Mouse (Mus musculus): Measurements from ENCODE around the gene Ube2t. TPM values are rescaled to one million over a fixed set of nuclear protein-coding genes. Genes with fewer than 3 reads are reported as not detected.

Ube2t gene
- polyA plus RNA-seq, 1 experiment from 2014 or later: 36.4 TPM

DNA sequence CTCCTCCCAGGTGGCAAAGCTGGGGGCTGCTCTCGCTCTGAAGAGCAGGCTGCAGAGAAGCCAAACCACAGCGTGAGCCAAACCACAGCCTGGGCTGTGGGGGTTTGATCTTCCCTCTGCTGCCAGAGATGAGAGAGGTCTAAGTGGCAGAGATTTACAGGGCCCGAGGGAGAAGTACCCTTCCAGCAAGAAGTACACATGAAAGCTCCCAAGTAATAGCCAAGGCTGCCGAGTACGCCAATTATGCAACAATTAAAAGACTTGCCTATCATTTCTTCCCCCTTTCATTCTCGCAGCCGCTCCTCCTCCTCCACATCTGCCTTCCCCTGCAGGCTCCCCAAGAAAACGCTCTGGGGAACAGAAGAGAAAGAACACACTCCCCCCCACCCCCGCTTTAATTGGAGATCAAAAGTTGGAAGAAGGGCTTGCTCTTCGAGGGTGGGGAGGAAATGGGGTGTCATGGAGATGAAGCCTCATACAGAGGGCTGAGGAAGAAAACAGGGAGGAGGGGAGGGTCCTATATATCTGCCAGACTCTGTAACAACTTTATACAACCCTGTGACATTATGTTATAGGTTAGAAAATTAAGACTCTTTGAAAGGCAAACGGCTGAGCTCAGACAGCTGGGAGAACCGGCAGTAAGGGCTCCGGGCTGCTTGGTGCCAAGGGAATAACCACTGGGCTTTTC is 56.9 kb downstream of the Ube2t start:
- 15% methylated on average over 13 of the region's 13 CpGs for WGBS
- Histone ChIP-seq H3K27ac (ENCODE audit: low read depth) (no peak overlapping the region), H3K9me3 (ENCODE audit: low read depth, low read length) (no peaks in the 10 kb centered on the region), H3K4me3 (ENCODE audit: low read depth, low read length) (no peak overlapping the region), H3K36me3 (ENCODE audit: insufficient read depth) (no peaks in the 10 kb centered on the region), H3K27me3 (ENCODE audit: insufficient read depth, low read length) (no peaks in the 10 kb centered on the region), H3K4me1 (ENCODE audit: insufficient read depth) (peaks cover 47% of the 10 kb centered on the region), H3K9ac (no peak overlapping the region), H3K4me2 (peak overlapping the region; percentile 19; the same call in 1 of the 2 replicates)
- ATAC-seq (ENCODE audit: insufficient read depth): no peak
- TF ChIP-seq CTCF (IDR thresholded peaks at IDR 0.05; ENCODE audit: low read depth): no peak
- peak; percentile 48 for DNase-seq

DNA sequence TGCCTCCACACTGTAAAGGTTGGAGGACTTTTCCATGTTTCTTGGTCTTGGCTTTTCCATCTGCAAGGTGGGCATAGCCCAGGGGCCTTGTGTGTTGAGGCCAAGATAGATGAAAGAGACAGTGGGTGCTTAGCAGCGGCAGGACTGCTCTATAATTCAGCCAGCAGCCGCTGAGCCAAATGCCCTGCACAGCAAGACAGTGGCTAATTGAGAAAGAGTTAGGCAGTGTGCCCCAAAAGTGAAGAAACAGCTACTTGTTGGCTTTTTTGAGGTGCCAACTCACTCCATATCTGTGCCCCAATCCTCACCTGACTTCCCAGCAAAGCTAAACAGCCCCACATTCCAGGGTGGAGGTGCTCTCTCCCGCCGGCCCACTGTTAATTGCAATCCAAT is 57.4 kb downstream of the Ube2t start:
- Histone ChIP-seq H3K4me2 (peak overlapping the region; percentile 19; the same call in 1 of the 2 replicates), H3K9me3 (ENCODE audit: low read depth, low read length) (no peaks in the 10 kb centered on the region), H3K27ac (ENCODE audit: low read depth) (peak overlapping the region; percentile 72; the same call in 1 of the 2 replicates), H3K27me3 (ENCODE audit: insufficient read depth, low read length) (no peaks in the 10 kb centered on the region), H3K36me3 (ENCODE audit: insufficient read depth) (no peaks in the 10 kb centered on the region), H3K4me3 (ENCODE audit: low read depth, low read length) (no peak overlapping the region), H3K9ac (no peak overlapping the region), H3K4me1 (ENCODE audit: insufficient read depth) (peaks cover 47% of the 10 kb centered on the region)
- 55% methylated on average over 4 of the region's 4 CpGs for WGBS
- TF ChIP-seq CTCF (IDR thresholded peaks at IDR 0.05; ENCODE audit: low read depth): no peak
- DNase-seq (no peak), ATAC-seq (ENCODE audit: insufficient read depth) (no peak)

DNA sequence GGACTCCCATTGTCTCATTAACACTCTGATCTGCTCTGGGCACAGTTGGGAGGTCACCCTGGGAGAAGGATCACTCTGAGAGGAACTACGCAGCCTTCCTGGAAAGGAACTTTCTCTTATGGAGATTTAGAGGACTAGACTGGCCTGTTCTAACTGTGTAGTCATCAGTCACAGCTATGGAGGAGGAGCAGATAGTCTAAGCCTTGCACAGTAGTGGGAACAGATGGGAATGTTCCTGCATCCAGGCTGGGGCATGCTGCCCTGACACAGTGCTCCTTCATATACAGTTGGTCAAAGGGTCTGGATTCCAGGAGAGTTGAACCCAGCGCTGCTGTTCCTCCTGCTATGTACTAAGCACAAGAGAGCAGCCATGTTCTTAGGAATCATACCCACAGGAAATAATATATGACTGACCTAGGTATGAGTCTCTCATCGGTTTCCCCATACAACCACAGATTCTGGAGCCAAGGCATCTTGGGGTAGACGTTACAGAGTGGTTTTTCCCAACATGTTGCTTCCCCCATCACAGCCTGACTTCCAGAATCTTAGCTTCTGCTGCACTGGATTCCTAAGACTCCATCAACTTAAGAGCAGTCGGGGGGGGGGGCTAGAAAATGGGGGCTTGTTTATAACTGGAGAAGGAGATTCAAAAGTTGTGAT is 58.0 kb downstream of the Ube2t start:
- H3K27ac ChIP-seq (ENCODE audit: low read depth): peak overlapping the region; percentile 72
- no peak overlapping the region for H3K4me3 ChIP-seq (ENCODE audit: low read depth, low read length)
- no peak overlapping the region for H3K9ac ChIP-seq
- peak; percentile 32 for DNase-seq
- H3K4me1 ChIP-seq (ENCODE audit: insufficient read depth): peaks cover 47% of the 10 kb centered on the region
- peak; percentile 26 for ATAC-seq (ENCODE audit: insufficient read depth)
- H3K9me3 ChIP-seq (ENCODE audit: low read depth, low read length): no peaks in the 10 kb centered on the region
- H3K4me2 ChIP-seq: peak overlapping the region; percentile 41
- TF ChIP-seq CTCF (IDR thresholded peaks at IDR 0.05; ENCODE audit: low read depth): no peak
- WGBS: 46% methylated on average over 5 of the region's 5 CpGs
- H3K27me3 ChIP-seq (ENCODE audit: insufficient read depth, low read length): no peaks in the 10 kb centered on the region
- no peaks in the 10 kb centered on the region for H3K36me3 ChIP-seq (ENCODE audit: insufficient read depth)

DNA sequence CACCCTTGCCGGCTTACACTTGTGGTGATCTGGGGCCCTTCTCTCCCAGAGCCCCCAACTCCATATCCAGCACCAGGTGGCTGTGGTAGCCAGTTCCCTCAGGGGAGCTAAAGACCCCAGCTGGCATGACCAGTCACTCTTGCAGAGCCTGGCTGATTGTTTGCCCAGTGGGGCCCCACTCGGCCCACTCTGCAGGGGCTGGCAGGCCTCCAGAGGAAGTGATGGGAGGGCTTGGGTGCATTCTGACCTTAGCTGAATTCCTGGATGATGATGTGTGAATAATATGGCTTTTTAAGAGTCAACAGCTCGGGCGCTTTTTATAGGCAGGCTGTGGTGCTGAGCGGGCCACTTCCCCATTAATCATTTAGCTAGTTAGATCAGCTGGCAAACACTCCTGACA is 58.6 kb downstream of the Ube2t start:
- no peak overlapping the region; the same call in 1 of the 2 replicates for H3K9ac ChIP-seq
- no peak overlapping the region for H3K4me3 ChIP-seq (ENCODE audit: low read depth, low read length)
- H3K27me3 ChIP-seq (ENCODE audit: insufficient read depth, low read length): no peaks in the 10 kb centered on the region
- peak; percentile 87 for DNase-seq
- H3K9me3 ChIP-seq (ENCODE audit: low read depth, low read length): no peaks in the 10 kb centered on the region
- ATAC-seq (ENCODE audit: insufficient read depth): peak; percentile 84
- H3K36me3 ChIP-seq (ENCODE audit: insufficient read depth): no peaks in the 10 kb centered on the region
- peaks cover 47% of the 10 kb centered on the region for H3K4me1 ChIP-seq (ENCODE audit: insufficient read depth)
- WGBS: 2% methylated on average over 5 of the region's 5 CpGs
- H3K4me2 ChIP-seq: peak overlapping the region; percentile 41
- peak overlapping the region; percentile 72 for H3K27ac ChIP-seq (ENCODE audit: low read depth)
- no peak for TF ChIP-seq CTCF (IDR thresholded peaks at IDR 0.05; ENCODE audit: low read depth)

DNA sequence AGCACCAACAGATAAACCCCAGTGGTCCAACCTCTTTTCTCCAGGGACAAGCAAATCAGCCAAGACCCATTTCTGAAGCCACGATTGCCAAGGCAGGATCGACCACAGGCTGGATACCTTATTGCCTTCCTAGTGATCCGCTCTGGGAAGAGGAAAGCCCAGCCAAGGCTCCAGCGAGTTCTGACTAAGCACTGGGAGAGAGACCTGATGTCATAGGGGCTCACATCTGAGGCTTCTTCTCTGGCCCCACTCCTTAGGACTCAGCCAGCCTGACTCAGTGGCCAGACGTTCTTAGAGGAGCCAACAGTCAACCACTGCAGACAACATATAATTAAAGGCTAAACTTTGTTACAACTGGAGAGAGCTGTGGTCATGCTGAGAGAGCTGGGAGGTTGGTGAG is 59.6 kb downstream of the Ube2t start:
- ATAC-seq (ENCODE audit: insufficient read depth): no peak
- peak overlapping the region; percentile 72 for H3K27ac ChIP-seq (ENCODE audit: low read depth)

DNA sequence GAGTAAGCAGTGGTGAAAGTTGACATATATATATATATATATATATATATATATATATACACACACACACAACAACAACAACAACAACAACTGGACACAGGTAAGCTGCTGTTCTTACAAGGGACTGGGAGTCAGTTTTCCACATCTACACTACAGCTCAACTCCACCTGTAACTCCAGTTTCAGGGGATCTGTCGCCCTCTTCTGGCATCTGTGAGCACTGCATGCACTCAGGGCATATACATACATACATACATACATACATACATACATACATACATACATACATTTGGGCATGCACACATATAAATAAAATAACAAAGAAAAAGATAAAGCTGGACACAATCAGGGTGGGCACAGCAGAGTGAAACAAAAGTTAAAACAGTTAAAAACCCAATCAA is 61.2 kb downstream of the Ube2t start:
- H3K9me3 ChIP-seq (ENCODE audit: low read depth, low read length): no peaks in the 10 kb centered on the region
- no peaks in the 10 kb centered on the region for H3K27me3 ChIP-seq (ENCODE audit: insufficient read depth, low read length)
- DNase-seq (peak; percentile 9), ATAC-seq (ENCODE audit: insufficient read depth) (no peak)
- H3K4me1 ChIP-seq (ENCODE audit: insufficient read depth): peaks cover 40% of the 10 kb centered on the region
- no peak overlapping the region for H3K4me2 ChIP-seq
- WGBS: 66% methylated on average over 1 of the region's 1 CpGs
- H3K9ac ChIP-seq: no peak overlapping the region
- no peaks in the 10 kb centered on the region for H3K36me3 ChIP-seq (ENCODE audit: insufficient read depth)
- H3K27ac ChIP-seq (ENCODE audit: low read depth): no peak overlapping the region
- TF ChIP-seq CTCF (IDR thresholded peaks at IDR 0.05; ENCODE audit: low read depth): peak; percentile 41
- H3K4me3 ChIP-seq (ENCODE audit: low read depth, low read length): no peak overlapping the region

More for the DNA sequence above, 59.6 kb downstream of the Ube2t start:
- Histone ChIP-seq H3K36me3 (ENCODE audit: insufficient read depth) (no peaks in the 10 kb centered on the region), H3K4me3 (ENCODE audit: low read depth, low read length) (no peak overlapping the region), H3K9me3 (ENCODE audit: low read depth, low read length) (no peaks in the 10 kb centered on the region), H3K27me3 (ENCODE audit: insufficient read depth, low read length) (no peaks in the 10 kb centered on the region), H3K9ac (no peak overlapping the region), H3K4me2 (no peak overlapping the region), H3K4me1 (ENCODE audit: insufficient read depth) (peaks cover 45% of the 10 kb centered on the region)
- no peak for TF ChIP-seq CTCF (IDR thresholded peaks at IDR 0.05; ENCODE audit: low read depth)
- WGBS: 72% methylated on average over 5 of the region's 5 CpGs
- DNase-seq: peak; percentile 7

Other genes with a start within 250 kb of the Ube2t start
- 11.5 and 12.9 TPM in 2 replicates for gene Ppp1r12b, start 6.6 kb upstream of the Ube2t start, polyA plus RNA-seq (2014; fragmentation: Nextera tagmentation; extraction: Ambion mirVana)
- gene Lgr6, start 142.7 kb downstream of the Ube2t start, polyA plus RNA-seq (2014; fragmentation: Nextera tagmentation; extraction: Ambion mirVana): 11.1 and 12.0 TPM in 2 replicates
- gene Ptpn7, start 170.1 kb downstream of the Ube2t start, polyA plus RNA-seq (2014; fragmentation: Nextera tagmentation; extraction: Ambion mirVana): 2.3 and 2.8 TPM in 2 replicates
- 46.3 and 46.7 TPM in 2 replicates for gene Arl8a, start 184.3 kb downstream of the Ube2t start, polyA plus RNA-seq (2014; fragmentation: Nextera tagmentation; extraction: Ambion mirVana)
- not detected in 2 replicates for gene Gpr37l1, start 205.1 kb downstream of the Ube2t start, polyA plus RNA-seq (2014; fragmentation: Nextera tagmentation; extraction: Ambion mirVana)